Mouse (Mus musculus): ENCODE data around the gene Gatad2b. TPM values are rescaled to one million over a fixed set of nuclear protein-coding genes. Genes with fewer than 3 reads are reported as not detected.
"Not testable (repeated sequence)": the region's sequence is repeated elsewhere in the genome, so short reads cannot be mapped to it uniquely, and the experiment has no call there.

Gene Gatad2b
- total RNA-seq (2017), result 34.4 and 39.8 TPM in 2 replicates

- peak; percentile 97 for ATAC-seq (replicated peaks; ENCODE audit: low read depth, poor library complexity, severe bottlenecking)
Measured at GRCm38 (mm10) chr3:90292345-90293275, at the start of gene Gatad2b. Gatad2b (plus strand) TSS chr3:90293178.

GRCm38 (mm10) chr3:90245406-90245805 is 47.6 kb upstream of the Gatad2b start:
- no peak for ATAC-seq (replicated peaks; ENCODE audit: low read depth, poor library complexity, severe bottlenecking)

GRCm38 (mm10) chr3:90247630-90247959 is 45.4 kb upstream of the Gatad2b start:
- peak; percentile 4; the same call in 1 of the 2 replicates for ATAC-seq (replicated peaks; ENCODE audit: low read depth, poor library complexity, severe bottlenecking)

- peak; percentile 98 for ATAC-seq (replicated peaks; ENCODE audit: low read depth, poor library complexity, severe bottlenecking)
Measured at GRCm38 (mm10) chr3:90247960-90248745, 44.8 kb upstream of the Gatad2b start, which contains the start of gene Slc39a1. Slc39a1 (plus strand) TSS chr3:90248172.

GRCm38 (mm10) chr3:90248746-90249100 is 44.3 kb upstream of the Gatad2b start:
- peak; percentile 26; the same call in 1 of the 2 replicates for ATAC-seq (replicated peaks; ENCODE audit: low read depth, poor library complexity, severe bottlenecking)

- ATAC-seq (replicated peaks; ENCODE audit: low read depth, poor library complexity, severe bottlenecking), result no peak
Measured at GRCm38 (mm10) chr3:90250791-90251190, 42.2 kb upstream of the Gatad2b start.

GRCm38 (mm10) chr3:90251731-90252226 is 41.2 kb upstream of the Gatad2b start:
- not testable (repeated sequence) for ATAC-seq (replicated peaks; ENCODE audit: low read depth, poor library complexity, severe bottlenecking)

- ATAC-seq (replicated peaks; ENCODE audit: low read depth, poor library complexity, severe bottlenecking), result not testable (repeated sequence)
Measured at GRCm38 (mm10) chr3:90252659-90253058, 40.3 kb upstream of the Gatad2b start.

- ATAC-seq (replicated peaks; ENCODE audit: low read depth, poor library complexity, severe bottlenecking), result not testable (repeated sequence)
Measured at GRCm38 (mm10) chr3:90253174-90253573, 39.8 kb upstream of the Gatad2b start.

GRCm38 (mm10) chr3:90253653-90254418 is 39.1 kb upstream of the Gatad2b start, which contains the start of gene Crtc2:
Crtc2 (plus strand) TSS chr3:90254163.
- peak; percentile 99 for ATAC-seq (replicated peaks; ENCODE audit: low read depth, poor library complexity, severe bottlenecking)

GRCm38 (mm10) chr3:90254419-90255193 is 38.4 kb upstream of the Gatad2b start:
- ATAC-seq (replicated peaks; ENCODE audit: low read depth, poor library complexity, severe bottlenecking), result peak; percentile 20

GRCm38 (mm10) chr3:90255194-90255565 is 37.8 kb upstream of the Gatad2b start:
- ATAC-seq (replicated peaks; ENCODE audit: low read depth, poor library complexity, severe bottlenecking), result no peak

GRCm38 (mm10) chr3:90255784-90256353 is 37.1 kb upstream of the Gatad2b start:
- ATAC-seq (replicated peaks; ENCODE audit: low read depth, poor library complexity, severe bottlenecking), result no peak

GRCm38 (mm10) chr3:90256731-90257530 is 36.0 kb upstream of the Gatad2b start:
- no peak for ATAC-seq (replicated peaks; ENCODE audit: low read depth, poor library complexity, severe bottlenecking)

- no peak for ATAC-seq (replicated peaks; ENCODE audit: low read depth, poor library complexity, severe bottlenecking)
Measured at GRCm38 (mm10) chr3:90258521-90258920, 34.5 kb upstream of the Gatad2b start.

GRCm38 (mm10) chr3:90263121-90263771 is 29.7 kb upstream of the Gatad2b start:
- no peak for ATAC-seq (replicated peaks; ENCODE audit: low read depth, poor library complexity, severe bottlenecking)

GRCm38 (mm10) chr3:90264687-90265033 is 28.3 kb upstream of the Gatad2b start:
- ATAC-seq (replicated peaks; ENCODE audit: low read depth, poor library complexity, severe bottlenecking), result no peak

All from common myeloid progenitor, adult 5-6 weeks (primary cell).